Mouse (Mus musculus) lung, embryonic 15.5 days (tissue): Measurements from ENCODE around the gene BC055324. TPM values are rescaled to one million over a fixed set of nuclear protein-coding genes. Genes with fewer than 3 reads are reported as not detected.

ENCODE experiments used
- ATAC-seq: fragments of 200-750 bp; cut with Nextera tagmentation; 2 replicates; pipeline ENCODE4 v1.8.0; 2017; ENCODE audit warnings: moderate number of reproducible peaks, borderline replicate concordance; ENCODE audit not compliant: low FRiP score, low TSS enrichment; ENCODE audit errors: extremely low read depth
- H3K27ac ChIP-seq: fragments of 300-500 bp; sonication (generic); 2 replicates; pipeline ENCODE4 v1.5.1; 2015; ENCODE audit warnings: moderate library complexity, mild to moderate bottlenecking, inconsistent platforms
- H3K27me3 ChIP-seq: fragments of 300-500 bp; sonication (generic); 2 replicates; pipeline ENCODE4 v1.6.1; 2015; ENCODE audit warnings: inconsistent platforms
- H3K36me3 ChIP-seq: fragments of 300-500 bp; sonication (generic); 2 replicates; pipeline ENCODE4 v1.6.1; 2015; ENCODE audit warnings: inconsistent platforms
- H3K4me1 ChIP-seq: fragments of 300-500 bp; sonication (generic); 2 replicates; pipeline ENCODE4 v1.6.1; 2015; ENCODE audit warnings: inconsistent platforms
- H3K4me2 ChIP-seq: fragments of 300-500 bp; sonication (generic); 2 replicates; pipeline ENCODE4 v1.6.1; 2015; ENCODE audit warnings: inconsistent platforms, mild to moderate bottlenecking, moderate library complexity
- H3K4me3 ChIP-seq: fragments of 300-500 bp; sonication (generic); 2 replicates; pipeline ENCODE4 v1.5.1; 2015; ENCODE audit warnings: mild to moderate bottlenecking, inconsistent platforms
- H3K9ac ChIP-seq: fragments of 300-500 bp; sonication (generic); 2 replicates; pipeline ENCODE4 v1.6.1; 2015; ENCODE audit warnings: inconsistent platforms
- H3K9me3 ChIP-seq: fragments of 300-500 bp; sonication (generic); 2 replicates; pipeline ENCODE4 v1.6.1; 2016; ENCODE audit warnings: inconsistent platforms
- WGBS: fragments of 180-500 bp; shearing (Covaris S2); methylation state at CpG from one replicate; pipeline ENCODE4 v1.1.7; 2015; 5-methylcytosine and 5-hydroxymethylcytosine counted together
- polyA plus RNA-seq: library from polyadenylated mRNA; unstranded; fragments of >200 nt; fragmentation: Nextera tagmentation; extraction: Ambion mirVana; gene quantifications from 2 replicates; pipeline ENCODE4 v1.2.1, GENCODE M21; 2015

The BC055324 gene
- polyA plus RNA-seq, 1 experiment from 2014 or later: 27.2 TPM

DNA sequence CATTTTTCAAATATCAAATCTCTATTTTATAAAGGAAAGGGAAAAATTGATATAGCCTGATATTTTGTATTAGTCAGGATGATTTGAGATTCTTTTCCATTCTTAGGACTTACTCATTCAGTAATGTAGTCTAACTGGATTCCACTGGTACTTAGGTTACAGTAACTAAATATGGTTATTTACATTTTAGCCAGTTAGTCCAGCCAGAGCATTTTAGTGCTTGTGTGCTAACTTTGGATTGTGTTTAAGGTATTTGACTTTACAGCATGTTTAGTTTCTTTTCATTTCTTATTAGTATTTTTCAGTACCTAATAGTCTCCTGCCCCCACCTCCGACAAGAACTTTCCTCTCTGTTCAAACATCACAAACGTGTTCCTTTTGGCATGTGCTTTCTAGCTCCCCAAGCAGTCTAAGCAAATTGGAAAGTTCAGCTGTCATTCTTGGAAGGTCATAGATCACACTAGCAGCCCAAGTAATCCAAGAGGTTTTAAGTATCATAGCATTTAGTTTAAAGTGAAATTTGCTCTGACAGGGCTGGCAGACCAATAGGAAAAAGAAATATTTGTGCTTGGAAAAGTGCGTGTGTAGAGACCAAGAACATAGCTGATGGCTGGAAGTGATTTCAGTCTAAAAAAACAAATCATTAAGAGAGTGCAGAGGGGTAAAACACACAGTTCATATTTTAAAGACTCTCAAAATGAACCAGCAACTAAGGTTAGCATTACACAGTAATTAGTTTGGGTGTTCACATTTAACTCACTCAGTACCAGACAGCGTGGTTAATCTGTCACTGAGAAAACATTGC lies 87.4 kb downstream of the BC055324 start:
- no peaks in the 10 kb centered on the region for H3K9me3 ChIP-seq
- 30% methylated on average over 4 of the region's 4 CpGs for WGBS
- no peak overlapping the region for H3K4me2 ChIP-seq
- no peak overlapping the region for H3K4me3 ChIP-seq
- H3K9ac ChIP-seq: no peak overlapping the region
- H3K27me3 ChIP-seq: no peaks in the 10 kb centered on the region
- peak overlapping the region; percentile 54 for H3K27ac ChIP-seq
- peaks cover 3% of the 10 kb centered on the region; the same call in 1 of the 2 replicates for H3K4me1 ChIP-seq
- no peaks in the 10 kb centered on the region for H3K36me3 ChIP-seq
- ATAC-seq: peak; percentile 31; the same call in 1 of the 2 replicates

DNA sequence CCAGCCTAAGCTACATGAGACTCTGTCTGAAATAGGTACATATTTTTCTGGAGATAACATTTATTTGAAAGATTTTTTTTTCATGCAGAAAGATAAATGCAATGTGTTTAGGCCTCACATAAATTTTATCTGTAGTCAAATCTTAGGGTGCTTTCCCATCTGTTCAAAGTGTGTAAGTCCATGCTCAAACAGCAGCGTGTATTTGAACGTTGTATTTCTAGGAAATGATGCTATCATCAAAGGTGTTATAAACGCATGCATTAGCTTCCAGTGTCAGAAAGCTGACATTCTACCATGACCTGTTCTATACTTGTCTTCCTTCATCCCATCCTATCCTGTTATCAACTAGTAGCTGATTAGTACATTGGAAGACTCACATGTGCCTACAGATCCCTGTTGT lies 91.2 kb downstream of the BC055324 start:
- H3K27ac ChIP-seq: no peak overlapping the region
- no peak overlapping the region for H3K9ac ChIP-seq
- H3K4me3 ChIP-seq: no peak overlapping the region
- H3K4me2 ChIP-seq: no peak overlapping the region
- ATAC-seq: no peak
- no peaks in the 10 kb centered on the region for H3K27me3 ChIP-seq
- no peaks in the 10 kb centered on the region for H3K36me3 ChIP-seq
- H3K9me3 ChIP-seq: no peaks in the 10 kb centered on the region
- 61% methylated on average over 3 of the region's 3 CpGs for WGBS
- H3K4me1 ChIP-seq: peaks cover 4% of the 10 kb centered on the region; the same call in 1 of the 2 replicates

DNA sequence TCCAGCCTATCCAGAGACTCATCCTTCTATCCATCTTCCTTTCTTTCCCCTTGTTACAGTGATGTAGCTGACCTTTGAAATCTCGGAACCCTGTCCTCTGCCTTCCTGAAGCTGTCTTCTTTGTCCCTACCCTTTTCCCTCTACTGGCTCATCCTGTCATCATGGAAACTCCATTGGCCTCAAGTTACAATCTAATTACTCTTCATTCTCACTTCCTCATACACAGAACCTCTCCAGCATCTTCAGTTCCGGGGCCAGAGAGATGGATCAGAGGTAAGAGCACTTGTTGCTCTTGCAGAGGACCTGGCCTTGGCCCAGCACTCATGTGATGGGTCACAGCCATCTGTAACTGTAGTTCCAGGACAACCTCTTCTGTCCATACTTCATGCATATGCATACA lies 94.4 kb downstream of the BC055324 start:
- peaks cover 8% of the 10 kb centered on the region; the same call in 1 of the 2 replicates for H3K4me1 ChIP-seq
- 73% methylated on average over 2 of the region's 2 CpGs for WGBS
- no peaks in the 10 kb centered on the region for H3K27me3 ChIP-seq
- no peak overlapping the region for H3K4me3 ChIP-seq
- no peak overlapping the region for H3K4me2 ChIP-seq
- no peak overlapping the region for H3K27ac ChIP-seq
- H3K9ac ChIP-seq: no peak overlapping the region
- H3K36me3 ChIP-seq: no peaks in the 10 kb centered on the region
- no peaks in the 10 kb centered on the region for H3K9me3 ChIP-seq
- ATAC-seq: no peak

DNA sequence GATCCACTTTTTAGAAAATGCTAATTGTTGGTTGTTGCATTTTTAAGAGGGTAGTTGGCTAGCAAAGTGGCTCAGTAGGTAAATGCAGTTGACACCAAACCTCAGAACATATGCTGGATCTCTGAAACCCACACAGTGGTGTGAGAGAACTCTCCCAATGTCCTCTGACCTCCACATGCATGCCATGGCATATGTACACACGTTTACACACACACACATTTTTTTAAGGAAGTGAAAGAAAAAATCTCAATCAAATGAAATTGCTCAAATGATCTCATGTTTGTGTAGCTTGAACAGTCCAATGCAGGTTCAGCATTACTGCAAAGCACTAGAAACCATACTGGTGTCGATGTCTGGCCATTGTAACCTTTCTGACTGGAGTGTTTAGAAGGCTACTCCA lies 95.0 kb downstream of the BC055324 start:
- ATAC-seq: no peak
- H3K4me3 ChIP-seq: no peak overlapping the region
- no peak overlapping the region for H3K9ac ChIP-seq
- no peaks in the 10 kb centered on the region for H3K9me3 ChIP-seq
- 86% methylated on average over 2 of the region's 2 CpGs for WGBS
- H3K4me2 ChIP-seq: no peak overlapping the region
- H3K36me3 ChIP-seq: no peaks in the 10 kb centered on the region
- H3K27ac ChIP-seq: no peak overlapping the region
- H3K27me3 ChIP-seq: no peaks in the 10 kb centered on the region
- H3K4me1 ChIP-seq: peaks cover 8% of the 10 kb centered on the region; the same call in 1 of the 2 replicates

DNA sequence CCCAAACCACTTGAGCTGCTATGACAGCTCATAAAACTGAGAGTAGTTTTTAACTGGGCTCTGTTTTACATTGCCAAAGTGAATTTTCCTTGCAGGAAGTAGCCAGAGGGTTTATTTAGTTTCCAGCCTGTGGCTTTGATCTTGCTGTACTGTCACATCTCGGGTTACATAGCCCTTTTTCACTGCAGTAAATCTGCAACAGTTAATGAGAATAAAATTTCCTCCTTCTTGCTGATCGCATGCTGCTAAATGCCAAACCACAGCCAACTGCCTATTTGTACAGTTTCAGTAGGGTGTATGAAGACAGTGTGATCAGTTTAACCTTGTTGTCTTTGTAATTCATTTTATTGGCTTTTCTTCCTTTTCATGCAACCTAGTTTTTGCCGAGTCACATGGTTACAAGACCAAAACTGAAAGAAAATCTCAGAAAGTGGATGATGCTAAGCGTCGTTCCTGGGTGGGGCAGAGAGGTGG lies 96.3 kb downstream of the BC055324 start:
- no peaks in the 10 kb centered on the region for H3K9me3 ChIP-seq

More for the DNA sequence above, 96.3 kb downstream of the BC055324 start:
- H3K27me3 ChIP-seq: no peaks in the 10 kb centered on the region
- H3K27ac ChIP-seq: no peak overlapping the region
- H3K4me3 ChIP-seq: no peak overlapping the region
- 33% methylated on average over 5 of the region's 5 CpGs for WGBS
- H3K36me3 ChIP-seq: no peaks in the 10 kb centered on the region
- H3K4me2 ChIP-seq: no peak overlapping the region
- H3K4me1 ChIP-seq: peaks cover 8% of the 10 kb centered on the region; the same call in 1 of the 2 replicates
- ATAC-seq: peak; percentile 72; the same call in 1 of the 2 replicates
- H3K9ac ChIP-seq: no peak overlapping the region

Other genes starting within 250 kb of the BC055324 start
- 28.3 and 28.4 TPM in 2 replicates for gene Kifap3, start 215.2 kb downstream of the BC055324 start, polyA plus RNA-seq
- gene Scyl3, start 65.7 kb downstream of the BC055324 start, polyA plus RNA-seq: 16.2 and 16.3 TPM in 2 replicates
- gene Mettl18, start 93 bp upstream of the BC055324 start, polyA plus RNA-seq: 10.5 and 11.8 TPM in 2 replicates
- gene Sele, start 53.4 kb upstream of the BC055324 start, polyA plus RNA-seq: 0.07 TPM in 1 of 2 replicates, not detected in the other
- gene Sell, start 67.2 kb upstream of the BC055324 start, polyA plus RNA-seq: 1.8 and 6.3 TPM in 2 replicates
- 0.06 and 0.37 TPM in 2 replicates for gene Selp, start 120.5 kb upstream of the BC055324 start, polyA plus RNA-seq
- gene F5, start 157.0 kb upstream of the BC055324 start, polyA plus RNA-seq: 0.20 and 0.30 TPM in 2 replicates